Mouse (Mus musculus) induced T-regulatory cell, adult 2 months (primary cell): ENCODE results near the gene Tuba1b.

Experiments
- DNase-seq: peaks from one replicate; pipeline ENCODE4 v3.0.0-alpha.2; 2012; ENCODE audit warnings: low read depth

The Tuba1b gene

DNA sequence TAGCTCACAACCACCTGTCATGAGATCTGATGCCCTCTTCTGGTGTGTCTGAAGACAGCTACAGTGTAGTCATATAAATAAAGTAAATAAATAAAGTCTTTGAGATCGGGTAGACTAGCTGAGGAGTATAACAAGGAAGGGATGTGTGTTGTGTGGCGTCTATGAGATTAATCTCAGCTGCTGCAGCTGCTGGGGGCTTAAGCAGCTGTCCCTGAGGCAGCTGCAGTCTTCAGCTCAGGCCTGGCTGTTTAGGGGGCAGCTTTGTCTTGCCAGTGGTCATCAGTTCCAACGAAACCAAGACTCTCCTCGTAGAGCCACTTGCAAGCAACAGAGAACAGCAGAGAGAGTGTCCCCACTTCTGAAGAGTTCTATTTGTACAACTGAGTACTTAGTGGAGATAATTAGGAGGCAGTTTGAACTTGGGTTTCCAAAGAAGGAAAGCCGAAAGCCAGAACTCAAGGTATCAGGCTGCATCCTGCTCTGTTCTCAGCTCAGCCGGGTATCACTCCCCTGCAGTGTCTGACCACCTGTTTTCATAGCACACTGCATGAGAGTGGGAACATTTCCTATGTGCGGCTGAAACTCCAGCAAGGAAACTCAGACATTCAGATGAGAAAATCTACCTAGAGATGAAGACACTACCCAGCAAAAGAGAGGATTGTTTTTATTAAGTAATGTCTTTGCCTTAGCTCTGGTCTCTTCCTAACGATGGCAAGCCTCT, 47.5 kb downstream of the Tuba1b start:
- no peak for DNase-seq

DNA sequence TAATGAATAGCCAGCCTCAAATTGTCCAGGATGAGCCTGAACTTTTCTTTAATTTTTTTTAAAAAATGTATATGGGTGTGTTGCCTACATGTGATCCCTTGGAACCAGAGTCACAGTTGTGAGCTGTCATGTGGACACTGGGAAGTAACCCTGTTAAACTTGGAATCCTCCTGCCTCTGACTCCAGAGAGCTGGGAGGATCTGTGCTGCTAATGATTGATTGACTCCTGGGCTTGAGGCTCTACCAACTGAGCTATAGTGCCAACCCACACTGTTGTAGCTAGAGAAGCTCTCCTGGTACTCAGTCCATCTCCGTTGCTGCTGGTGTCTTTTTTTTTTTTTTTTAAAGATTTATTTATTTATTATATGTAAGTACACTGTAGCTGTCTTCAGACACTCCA, 50.3 kb downstream of the Tuba1b start:
- DNase-seq: no peak

DNA sequence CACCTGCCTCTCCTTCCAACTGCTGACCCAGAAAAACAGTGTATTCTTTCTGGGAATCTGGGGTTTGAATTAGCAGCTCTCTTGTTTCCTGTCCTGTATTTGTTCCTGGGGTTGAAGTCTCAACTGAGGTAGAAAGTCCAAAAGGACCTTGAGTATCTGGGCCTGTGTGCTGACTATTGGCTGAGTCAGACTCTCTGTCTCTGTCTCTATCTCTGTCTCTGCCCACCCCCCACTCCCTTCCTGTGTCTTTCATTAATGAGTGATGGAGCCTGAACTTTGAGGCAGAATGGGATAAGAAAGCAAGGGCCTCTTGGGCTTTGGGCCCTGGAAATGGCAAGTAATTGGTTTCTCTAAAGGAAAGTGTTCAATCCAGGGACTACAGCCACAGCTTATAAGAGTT, 50.7 kb downstream of the Tuba1b start:
- DNase-seq: no peak

DNA sequence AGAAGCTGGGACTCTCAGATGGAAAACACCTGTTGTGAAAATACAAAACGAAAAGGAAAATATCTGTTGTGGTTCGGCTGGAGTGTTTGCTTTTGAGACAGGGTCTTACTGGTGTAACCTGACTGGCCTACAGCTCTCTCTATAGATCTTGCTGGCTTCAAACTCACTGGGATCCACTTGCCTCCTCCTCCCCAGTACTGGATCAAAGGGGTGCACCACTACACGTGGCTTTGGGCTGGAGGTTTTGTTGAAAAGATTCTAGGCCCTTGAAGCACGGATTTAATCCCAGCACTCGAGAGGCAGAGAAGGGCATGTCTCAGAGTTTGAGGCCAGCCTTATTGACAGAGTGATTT, 52.7 kb downstream of the Tuba1b start:
- DNase-seq: no peak
